Mouse (Mus musculus) liver, embryonic 16.5 days (tissue): ENCODE data around the gene Ano6. TPM values are rescaled to one million over a fixed set of nuclear protein-coding genes. Genes with fewer than 3 reads are reported as not detected.
A peak's percentile ranks its signal among the peaks of the same experiment; 100 is the strongest.

ENCODE experiments used
- ATAC-seq: fragments of 200-750 bp; cut with Nextera tagmentation; 2 replicates; pipeline ENCODE4 v1.8.0; 2017; ENCODE audit warnings: low read depth, mild to moderate bottlenecking, moderate number of reproducible peaks, moderate library complexity
- H3K27ac ChIP-seq: fragments of 300-500 bp; sonication (generic); 2 replicates; pipeline ENCODE4 v1.5.1; 2014; ENCODE audit warnings: mild to moderate bottlenecking, low read length
- H3K27me3 ChIP-seq: fragments of 300-500 bp; sonication (generic); 2 replicates; pipeline ENCODE4 v1.6.1; 2014; ENCODE audit warnings: low read depth, low read length, mixed read lengths; ENCODE audit not compliant: control insufficient read depth, insufficient read depth
- H3K36me3 ChIP-seq: fragments of 300-500 bp; sonication (generic); 2 replicates; pipeline ENCODE4 v1.6.1; 2014; ENCODE audit warnings: mild to moderate bottlenecking; ENCODE audit not compliant: control insufficient read depth, insufficient read depth
- H3K4me1 ChIP-seq: fragments of 300-500 bp; sonication (generic); 2 replicates; pipeline ENCODE4 v1.6.1; 2014; ENCODE audit warnings: low read depth, low read length, mixed read lengths; ENCODE audit not compliant: control insufficient read depth
- H3K4me2 ChIP-seq: fragments of 300-500 bp; sonication (generic); 2 replicates; pipeline ENCODE4 v1.6.1; 2014; ENCODE audit warnings: low read depth, low read length, mixed read lengths
- H3K4me3 ChIP-seq: fragments of 300-500 bp; sonication (generic); 2 replicates; pipeline ENCODE4 v1.5.1; 2014; ENCODE audit warnings: low read depth, mild to moderate bottlenecking, low read length
- H3K9ac ChIP-seq: fragments of 300-500 bp; sonication (generic); 2 replicates; pipeline ENCODE4 v1.6.1; 2014; ENCODE audit warnings: low read depth, low read length
- H3K9me3 ChIP-seq: fragments of 300-500 bp; sonication (generic); replicated peaks from 2 replicates; pipeline ENCODE4 v1.6.1; 2016; ENCODE audit warnings: low read length; ENCODE audit not compliant: control insufficient read depth
- WGBS: fragments of 180-500 bp; shearing (Covaris S2); extraction: QIAGEN DNeasy Blood & Tissue Kit; methylation state at CpG from one replicate; pipeline ENCODE4 v1.1.7; 2014; ENCODE audit not compliant: insufficient replicate concordance; 5-methylcytosine and 5-hydroxymethylcytosine counted together
- polyA plus RNA-seq: library from polyadenylated mRNA; unstranded; fragments of >200 nt; fragmentation: Nextera tagmentation; extraction: Ambion mirVana; gene quantifications from 2 replicates; pipeline ENCODE4 v1.2.1, GENCODE M21; 2015

The Ano6 gene
- polyA plus RNA-seq, 1 experiment from 2014 or later, result 10.5 TPM

GRCm38 (mm10) chr15:95907337-95907736 lies 116.7 kb downstream of the Ano6 start:
- H3K27ac ChIP-seq, result peak overlapping the region; percentile 31; the same call in 1 of the 2 replicates
- H3K4me1 ChIP-seq, result peaks cover 38% of the 10 kb centered on the region
- no peak overlapping the region for H3K4me2 ChIP-seq
- no peaks in the 10 kb centered on the region for H3K36me3 ChIP-seq
- no peaks in the 10 kb centered on the region for H3K9me3 ChIP-seq
- 90% methylated on average over 10 of the region's 10 CpGs for WGBS
- H3K4me3 ChIP-seq, result no peak overlapping the region
- H3K27me3 ChIP-seq, result no peaks in the 10 kb centered on the region
- ATAC-seq, result no peak
- no peak overlapping the region for H3K9ac ChIP-seq

GRCm38 (mm10) chr15:95907909-95908308 lies 117.3 kb downstream of the Ano6 start:
- H3K27ac ChIP-seq, result peak overlapping the region; percentile 31; the same call in 1 of the 2 replicates

GRCm38 (mm10) chr15:95910099-95910780 lies 119.6 kb downstream of the Ano6 start:
- peaks cover 35% of the 10 kb centered on the region for H3K4me1 ChIP-seq
- no peaks in the 10 kb centered on the region for H3K9me3 ChIP-seq
- no peak overlapping the region for H3K4me2 ChIP-seq
- H3K36me3 ChIP-seq, result no peaks in the 10 kb centered on the region
- H3K27me3 ChIP-seq, result no peaks in the 10 kb centered on the region
- no peak overlapping the region for H3K4me3 ChIP-seq
- 57% methylated on average over 3 of the region's 3 CpGs for WGBS
- H3K9ac ChIP-seq, result no peak overlapping the region
- ATAC-seq, result no peak
- no peak overlapping the region for H3K27ac ChIP-seq

More at GRCm38 (mm10) chr15:95907909-95908308, 117.3 kb downstream of the Ano6 start:
- no peaks in the 10 kb centered on the region for H3K27me3 ChIP-seq
- H3K4me1 ChIP-seq, result peaks cover 35% of the 10 kb centered on the region
- WGBS, result 32% methylated on average over 1 of the region's 1 CpGs
- no peaks in the 10 kb centered on the region for H3K36me3 ChIP-seq
- ATAC-seq, result peak; percentile 91
- no peaks in the 10 kb centered on the region for H3K9me3 ChIP-seq
- H3K4me3 ChIP-seq, result peak overlapping the region; percentile 9; the same call in 1 of the 2 replicates
- no peak overlapping the region for H3K9ac ChIP-seq
- peak overlapping the region; percentile 42 for H3K4me2 ChIP-seq

- Histone ChIP-seq H3K9me3 (no peaks in the 10 kb centered on the region), H3K27ac (no peak overlapping the region), H3K4me1 (peaks cover 8% of the 10 kb centered on the region), H3K27me3 (no peaks in the 10 kb centered on the region), H3K9ac (no peak overlapping the region), H3K36me3 (no peaks in the 10 kb centered on the region), H3K4me3 (no peak overlapping the region), H3K4me2 (no peak overlapping the region)
- WGBS, result 77% methylated on average over 3 of the region's 3 CpGs
- no peak for ATAC-seq
Measured at GRCm38 (mm10) chr15:95914963-95915362, 124.3 kb downstream of the Ano6 start.

GRCm38 (mm10) chr15:95915477-95915876 lies 124.8 kb downstream of the Ano6 start:
- no peak for ATAC-seq
- Histone ChIP-seq H3K36me3 (no peaks in the 10 kb centered on the region), H3K4me1 (peaks cover 10% of the 10 kb centered on the region), H3K4me2 (no peak overlapping the region), H3K9me3 (no peaks in the 10 kb centered on the region), H3K9ac (no peak overlapping the region), H3K27ac (no peak overlapping the region), H3K4me3 (no peak overlapping the region), H3K27me3 (no peaks in the 10 kb centered on the region)
- 76% methylated on average over 3 of the region's 3 CpGs for WGBS

GRCm38 (mm10) chr15:95917330-95917729 lies 126.7 kb downstream of the Ano6 start:
- peak overlapping the region; percentile 30; the same call in 1 of the 2 replicates for H3K4me2 ChIP-seq
- peaks cover 10% of the 10 kb centered on the region for H3K4me1 ChIP-seq

GRCm38 (mm10) chr15:95920047-95920446 lies 129.4 kb downstream of the Ano6 start:
- no peak overlapping the region for H3K27ac ChIP-seq
- no peak for ATAC-seq
- peaks cover 11% of the 10 kb centered on the region for H3K4me1 ChIP-seq
- H3K9me3 ChIP-seq, result no peaks in the 10 kb centered on the region
- H3K4me2 ChIP-seq, result no peak overlapping the region
- H3K4me3 ChIP-seq, result no peak overlapping the region
- no peak overlapping the region for H3K9ac ChIP-seq
- H3K36me3 ChIP-seq, result no peaks in the 10 kb centered on the region
- H3K27me3 ChIP-seq, result no peaks in the 10 kb centered on the region
- WGBS, result 42% methylated on average over 9 of the region's 9 CpGs

More at GRCm38 (mm10) chr15:95917330-95917729, 126.7 kb downstream of the Ano6 start:
- no peaks in the 10 kb centered on the region for H3K36me3 ChIP-seq
- no peak overlapping the region for H3K27ac ChIP-seq
- H3K27me3 ChIP-seq, result no peaks in the 10 kb centered on the region
- no peak overlapping the region for H3K4me3 ChIP-seq
- peak; percentile 99 for ATAC-seq
- no peak overlapping the region for H3K9ac ChIP-seq
- 32% methylated on average over 3 of the region's 3 CpGs for WGBS
- H3K9me3 ChIP-seq, result no peaks in the 10 kb centered on the region

GRCm38 (mm10) chr15:95921072-95921471 lies 130.4 kb downstream of the Ano6 start:
- no peak for ATAC-seq
- no peaks in the 10 kb centered on the region for H3K36me3 ChIP-seq
- 74% methylated on average over 3 of the region's 3 CpGs for WGBS
- no peak overlapping the region for H3K27ac ChIP-seq
- peaks cover 17% of the 10 kb centered on the region for H3K4me1 ChIP-seq
- no peak overlapping the region for H3K4me3 ChIP-seq
- H3K9ac ChIP-seq, result no peak overlapping the region
- H3K9me3 ChIP-seq, result no peaks in the 10 kb centered on the region
- H3K4me2 ChIP-seq, result no peak overlapping the region
- no peaks in the 10 kb centered on the region for H3K27me3 ChIP-seq

GRCm38 (mm10) chr15:95921639-95922038 lies 131.0 kb downstream of the Ano6 start:
- Histone ChIP-seq H3K36me3 (no peaks in the 10 kb centered on the region), H3K27ac (no peak overlapping the region), H3K9me3 (no peaks in the 10 kb centered on the region), H3K9ac (no peak overlapping the region), H3K27me3 (no peaks in the 10 kb centered on the region), H3K4me1 (peaks cover 17% of the 10 kb centered on the region), H3K4me2 (no peak overlapping the region), H3K4me3 (no peak overlapping the region)
- 51% methylated on average over 4 of the region's 4 CpGs for WGBS
- no peak for ATAC-seq
